Mouse (Mus musculus) olfactory bulb, adult 2 months (tissue): ENCODE measurements at regions not wholly inside any gene's neighbourhood (a gene's known extent, or its start where the extent isn't known, plus 50 kb on each side); places are given as distances from the start of the nearest gene placed in this dataset.

ENCODE experiments used
- H3K27ac ChIP-seq: fragments of 200-500 bp; 2 replicates; pipeline ENCODE4 v1.5.1; 2012; ENCODE audit warnings: low read depth, low read length; ENCODE audit not compliant: insufficient read depth
- H3K4me1 ChIP-seq: fragments of 200-500 bp; 2 replicates; pipeline ENCODE4 v1.6.1; 2012; ENCODE audit warnings: low read length; ENCODE audit not compliant: control insufficient read depth, insufficient read depth
- H3K4me3 ChIP-seq: fragments of 200-500 bp; 2 replicates; pipeline ENCODE4 v1.5.1; 2012; ENCODE audit warnings: mild to moderate bottlenecking, low read depth, low read length, moderate library complexity; ENCODE audit not compliant: insufficient read depth
- CTCF ChIP-seq: fragments of 200-500 bp; IDR thresholded peaks from 2 replicates; pipeline ENCODE4 v1.5.1; 2012; ENCODE audit warnings: low read depth, mild to moderate bottlenecking, low read length, moderate library complexity; ENCODE audit not compliant: insufficient read depth
- POLR2A ChIP-seq: fragments of 200-500 bp; IDR thresholded peaks from 2 replicates; pipeline ENCODE4 v1.6.1; 2012; ENCODE audit warnings: mild to moderate bottlenecking, low read depth, low read length, moderate library complexity; ENCODE audit not compliant: insufficient read depth
- WGBS: fragments of 180-500 bp; shearing (Covaris S2); methylation state at CpG from one replicate; pipeline ENCODE4 v1.1.7; 2018; 5-methylcytosine and 5-hydroxymethylcytosine counted together

DNA sequence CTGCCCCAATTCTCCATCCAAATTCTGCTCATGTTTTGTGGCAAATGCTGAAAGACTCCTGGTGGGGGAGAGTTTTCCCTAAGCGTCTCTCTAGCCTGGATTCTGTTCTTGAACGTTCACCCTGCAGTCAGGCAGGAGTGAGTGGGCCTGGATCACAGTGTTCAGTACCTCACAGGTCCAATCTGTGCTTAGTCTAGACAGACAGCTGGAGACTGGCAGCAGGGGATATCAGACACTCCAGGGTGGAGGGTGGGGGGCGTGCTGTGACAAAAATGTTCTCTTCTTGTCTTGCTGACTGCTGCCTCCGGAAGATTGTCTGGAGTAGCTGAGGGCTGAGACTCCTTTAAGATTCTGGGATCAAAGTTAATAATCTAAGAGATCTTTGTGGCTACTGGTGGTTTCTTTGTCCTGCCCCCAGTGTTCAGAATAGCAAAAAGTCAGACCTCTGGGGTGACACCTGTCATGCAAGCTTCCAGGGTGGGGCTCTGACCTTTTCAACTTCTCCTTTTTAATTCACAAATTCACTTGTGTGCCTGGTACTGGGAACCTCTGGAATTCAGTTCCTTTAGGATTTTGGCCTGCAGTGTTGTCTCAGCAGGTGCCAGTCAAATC is 319.0 kb upstream of the Trib2 start:
- H3K4me1 ChIP-seq = no peaks in the 10 kb centered on the region
- TF ChIP-seq POLR2A = no peak
- no peak for TF ChIP-seq CTCF
- H3K4me3 ChIP-seq = no peak overlapping the region
- H3K27ac ChIP-seq = no peak overlapping the region
- 77% methylated on average over 4 of the region's 4 CpGs for WGBS

DNA sequence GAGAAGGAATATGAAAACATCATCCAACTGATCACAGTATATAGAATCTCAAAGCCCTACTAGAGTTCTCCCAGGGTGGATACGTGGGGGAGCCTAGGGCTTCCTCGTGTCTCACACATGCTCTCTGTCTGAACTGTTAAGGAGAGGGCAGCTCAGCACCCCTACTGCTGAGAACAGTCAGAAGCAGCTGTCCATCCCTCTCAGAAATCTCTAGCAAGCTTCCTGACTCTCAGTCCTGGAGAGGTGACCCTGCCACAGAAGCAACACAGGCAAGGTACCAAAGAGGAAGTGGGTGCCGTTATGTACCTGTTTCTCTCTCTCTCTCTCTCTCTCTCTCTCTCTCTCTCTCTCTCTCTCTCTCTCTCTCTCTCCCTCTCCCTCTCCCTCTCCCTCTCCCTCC is 317.7 kb upstream of the Trib2 start:
- TF ChIP-seq POLR2A (no peak), CTCF (no peak)
- no peak overlapping the region for H3K27ac ChIP-seq
- no peaks in the 10 kb centered on the region for H3K4me1 ChIP-seq
- no peak overlapping the region for H3K4me3 ChIP-seq
- 95% methylated on average over 3 of the region's 3 CpGs for WGBS

GRCm38 (mm10) chr12:16133253-16133652 is 316.5 kb upstream of the Trib2 start:
- no peaks in the 10 kb centered on the region for H3K4me1 ChIP-seq
- WGBS = 84% methylated on average over 3 of the region's 3 CpGs
- TF ChIP-seq POLR2A (no peak), CTCF (no peak)
- no peak overlapping the region for H3K27ac ChIP-seq
- no peak overlapping the region for H3K4me3 ChIP-seq

GRCm38 (mm10) chr12:16131740-16132077 is 315.0 kb upstream of the Trib2 start:
- TF ChIP-seq POLR2A = no peak
- TF ChIP-seq CTCF = no peak
- Histone ChIP-seq H3K4me3 (no peak overlapping the region), H3K27ac (no peak overlapping the region), H3K4me1 (no peaks in the 10 kb centered on the region)
- WGBS = 44% methylated on average over 1 of the region's 1 CpGs

DNA sequence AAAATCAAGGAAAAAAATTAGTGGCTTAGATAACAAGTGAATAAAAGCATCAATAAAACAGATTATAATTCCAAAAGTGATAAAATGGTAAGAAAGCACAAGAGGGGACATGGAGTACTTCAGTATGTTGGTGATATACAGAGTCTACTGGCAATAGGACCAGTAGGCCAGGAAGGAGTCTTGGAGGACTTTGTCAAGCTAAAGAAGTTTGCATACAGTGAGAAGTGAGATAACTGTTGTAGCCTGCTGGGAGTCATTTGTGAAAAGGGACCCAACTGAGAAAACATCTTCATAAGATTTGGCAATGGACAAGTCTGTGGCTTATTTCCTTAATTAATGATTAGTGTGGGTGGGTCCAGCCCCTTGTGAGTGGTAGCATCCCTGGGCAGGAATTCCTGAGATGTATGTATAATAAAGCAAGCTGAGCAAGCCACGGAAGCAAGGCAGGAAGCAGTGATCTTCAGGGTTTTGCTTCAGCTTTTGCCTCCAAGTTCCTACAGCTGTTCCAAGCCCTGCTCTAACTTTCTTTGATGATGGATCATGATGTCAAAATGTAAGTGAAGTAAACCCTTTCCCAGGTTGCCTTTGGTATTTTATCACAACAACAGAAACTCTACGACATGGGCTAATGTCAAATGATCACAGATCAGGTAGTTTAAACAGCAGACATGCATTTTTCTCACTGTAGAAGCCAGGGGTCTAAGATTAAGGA is 314.5 kb upstream of the Trib2 start:
- TF ChIP-seq POLR2A = no peak
- no peak for TF ChIP-seq CTCF
- WGBS = 89% methylated on average over 2 of the region's 2 CpGs
- Histone ChIP-seq H3K4me3 (no peak overlapping the region), H3K27ac (no peak overlapping the region), H3K4me1 (no peaks in the 10 kb centered on the region)

DNA sequence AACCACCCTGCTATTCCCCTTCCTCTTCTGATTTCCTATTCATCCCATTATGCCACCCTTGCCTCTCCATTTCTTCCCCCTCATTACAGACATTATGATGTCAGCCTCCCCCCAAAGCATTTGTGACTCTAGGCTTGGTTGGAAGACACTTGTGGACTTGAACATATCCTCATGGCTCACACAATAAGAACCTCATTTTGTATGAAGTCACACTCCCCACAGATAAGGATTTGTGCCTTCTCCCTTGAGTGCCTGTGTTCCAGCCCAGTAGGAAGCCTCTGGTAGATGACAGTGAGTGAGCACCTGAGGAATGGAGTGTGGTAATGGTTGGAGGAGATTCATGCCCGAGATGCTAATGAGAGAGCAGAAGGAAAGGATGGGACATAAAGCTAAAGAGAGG is 313.9 kb upstream of the Trib2 start:
- 81% methylated on average over 1 of the region's 1 CpGs for WGBS
- TF ChIP-seq POLR2A (no peak), CTCF (no peak)

DNA sequence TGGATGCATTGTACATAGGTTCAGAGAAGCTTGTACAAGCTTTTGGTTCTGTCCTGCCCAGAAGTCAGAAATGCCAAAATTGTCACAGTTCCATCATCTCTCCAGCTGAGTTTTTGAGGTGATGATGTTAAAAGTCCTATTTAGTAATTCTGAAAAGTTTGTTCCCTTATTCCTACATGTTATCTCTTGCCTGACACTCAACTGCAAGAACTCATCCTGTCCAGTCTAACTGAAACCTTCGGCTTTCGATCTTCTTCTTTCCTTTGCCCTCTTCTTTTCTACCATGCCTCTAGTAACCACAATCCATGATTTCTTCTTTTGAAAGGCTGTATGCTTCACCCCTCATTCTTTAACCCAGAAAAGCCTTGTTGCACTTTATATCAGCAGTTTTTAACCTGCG is 313.2 kb upstream of the Trib2 start:
- H3K27ac ChIP-seq = no peak overlapping the region
- WGBS = 94% methylated on average over 3 of the region's 3 CpGs
- no peak for TF ChIP-seq POLR2A
- no peak for TF ChIP-seq CTCF
- no peaks in the 10 kb centered on the region for H3K4me1 ChIP-seq
- H3K4me3 ChIP-seq = no peak overlapping the region

More for the DNA sequence above, 313.9 kb upstream of the Trib2 start:
- no peaks in the 10 kb centered on the region for H3K4me1 ChIP-seq
- no peak overlapping the region for H3K27ac ChIP-seq
- no peak overlapping the region for H3K4me3 ChIP-seq

DNA sequence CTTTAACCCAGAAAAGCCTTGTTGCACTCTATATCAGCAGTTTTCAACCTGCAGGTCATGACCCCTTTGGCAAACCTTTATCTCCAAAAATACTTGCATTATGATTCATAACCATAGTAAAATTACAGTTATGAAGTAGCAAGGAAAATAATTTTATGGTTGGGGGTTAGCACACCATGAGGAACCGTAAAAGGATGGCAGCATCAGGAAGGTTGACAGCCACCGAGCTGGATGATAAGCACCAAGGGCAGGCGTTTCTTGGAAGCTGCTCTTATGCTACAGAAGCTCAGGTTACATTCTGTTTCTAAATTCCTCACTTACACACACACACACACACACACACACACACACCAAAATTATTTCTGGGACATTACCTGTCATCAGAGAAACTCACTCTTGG is 312.5 kb upstream of the Trib2 start:
- 100% methylated on average over 3 of the region's 3 CpGs for WGBS
- Histone ChIP-seq H3K4me3 (no peak overlapping the region), H3K4me1 (no peaks in the 10 kb centered on the region), H3K27ac (no peak overlapping the region)
- TF ChIP-seq POLR2A (no peak), CTCF (no peak)

DNA sequence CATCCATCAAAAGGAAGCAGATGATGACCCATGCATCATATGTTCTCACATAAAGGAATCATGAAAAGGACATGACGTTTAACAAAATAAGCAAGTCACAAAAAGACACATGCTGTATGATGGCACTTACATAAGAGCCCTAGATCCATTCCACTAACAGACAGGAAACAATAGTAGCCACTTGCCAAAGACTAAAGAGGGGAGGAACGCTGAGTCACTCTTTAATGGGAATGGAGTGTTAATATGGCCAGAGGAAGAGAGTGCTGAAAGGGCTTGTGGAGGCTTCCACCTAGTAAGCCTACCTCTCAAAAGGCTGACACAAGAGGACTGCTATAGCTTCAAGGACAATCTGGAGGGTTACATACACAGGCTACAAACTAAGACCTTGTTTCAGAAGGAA is 308.2 kb upstream of the Trib2 start:
- WGBS = 90% methylated on average over 2 of the region's 2 CpGs
- TF ChIP-seq CTCF = no peak
- H3K4me1 ChIP-seq = no peaks in the 10 kb centered on the region

DNA sequence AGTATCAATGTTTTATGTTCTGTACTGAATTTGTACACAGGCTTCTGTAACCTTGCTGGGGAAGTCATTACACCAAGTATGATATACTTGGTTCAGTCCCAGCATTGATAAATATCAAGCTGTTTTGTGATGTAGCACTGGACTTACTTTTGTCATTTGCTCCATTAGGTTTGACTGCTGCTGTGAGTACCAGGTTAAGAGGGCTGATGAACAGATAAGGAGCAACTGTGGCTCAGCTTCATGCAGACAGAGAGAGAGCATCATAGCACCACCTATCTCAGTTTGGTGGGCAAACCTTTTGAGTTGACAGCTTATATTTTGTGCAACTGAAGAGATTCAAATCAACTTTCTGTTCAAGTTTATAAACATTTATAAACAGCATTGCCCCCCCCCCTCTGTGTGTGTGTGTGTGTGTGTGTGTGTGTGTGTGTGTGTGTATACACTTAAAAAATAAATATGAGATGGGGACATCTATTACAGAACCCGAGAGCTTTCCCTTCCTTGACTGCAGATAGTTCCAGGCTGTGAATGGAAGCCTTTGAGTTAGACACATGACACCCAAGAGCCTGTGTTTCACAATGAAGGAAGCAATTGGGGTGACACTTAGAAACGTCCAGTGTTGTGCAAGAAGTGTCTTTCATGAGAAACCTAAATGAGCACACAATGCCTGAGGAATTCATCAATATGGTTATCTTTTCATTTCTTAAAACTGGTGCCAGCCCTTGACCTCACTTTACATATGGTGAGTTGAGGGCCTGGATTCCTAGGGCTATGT is 305.8 kb upstream of the Trib2 start:
- Histone ChIP-seq H3K27ac (no peak overlapping the region), H3K4me1 (no peaks in the 10 kb centered on the region), H3K4me3 (no peak overlapping the region)
- TF ChIP-seq POLR2A (no peak), CTCF (no peak)
- 81% methylated on average over 2 of the region's 2 CpGs for WGBS

More for the DNA sequence above, 308.2 kb upstream of the Trib2 start:
- Histone ChIP-seq H3K27ac (no peak overlapping the region), H3K4me3 (no peak overlapping the region)
